29 mouse cellular contexts compared by ENCODE assay signal in genomic region chr6:84315175-84315912, GRCm38 (mm10).
A peak's percentile ranks its signal among the peaks of the same experiment; 100 is the strongest.
DNase-seq lines count a peak whose midpoint lies in the region; ATAC-seq and TF ChIP-seq lines count a peak whose summit lies in the region.
"Had no signal": no experiment of that assay in that cellular context is flagged by ENCODE, and none has a peak within 500 bp of the region (broad histone marks: within the 10 kb centered on the region; RNA-seq: fewer than 3 reads in every experiment).

No protein-coding gene starts in this region.

- no peak for DNase-seq in hindbrain, embryonic 10.5 days (ENCODE audit: low spot score)
- peak; percentile 79 for DNase-seq in limb, embryonic 10.5 days (ENCODE audit: low spot score)
- DNase-seq in embryo, embryonic 10 days (ENCODE audit: low spot score), result no peak
- DNase-seq in ovary, postnatal 36 days (ENCODE audit: low spot score), result no peak
- no peak for DNase-seq in adrenal gland, postnatal 36 days
- no peak for DNase-seq in urinary bladder, adult 18-20 months (ENCODE audit: low spot score in 2 of 2)
- DNase-seq: adrenal gland, adult 8-10 months; cerebellum, adult 9-11 months; gastrocnemius, postnatal 14 days; heart, adult 11 months; kidney, adult 11 months; kidney, postnatal 14 days; liver, postnatal 0 days; lung, postnatal 4 days; midbrain, embryonic 14.5 days; thymus, adult 2 months; thymus, postnatal 36 days had no signal

- H3K4me3 ChIP-seq in hindbrain, embryonic 10.5 days, result no peak overlapping the region
- H3K4me3 ChIP-seq in hindbrain, embryonic 16.5 days (ENCODE audit: low read length), result no peak overlapping the region
- no peak overlapping the region for H3K4me3 ChIP-seq in embryonic fibroblast, embryonic 13.5 days (ENCODE audit: insufficient read depth, low read length)
- H3K4me3 ChIP-seq in limb, embryonic 10.5 days, result peak overlapping the region; percentile 5; the same call in 1 of the 2 replicates
- H3K4me3 ChIP-seq: embryonic facial prominence, embryonic 12.5 days; forebrain, embryonic 10.5 days; forebrain, embryonic 15.5 days; heart, embryonic 10.5 days; heart, embryonic 15.5 days; hindbrain, embryonic 13.5 days; liver, embryonic 12.5 days; neural tube, embryonic 15.5 days had no signal

- no peak for ATAC-seq in hindbrain, embryonic 16.5 days
- ATAC-seq: activated CD4-positive, CD25-positive, alpha-beta regulatory T cell, adult 4 months; forebrain, embryonic 15.5 days; inflammation-experienced regulatory T-cells, adult 6 months; liver, embryonic 12.5 days; liver, postnatal 0 days had no signal

- peaks cover 42% of the 10 kb centered on the region for H3K27me3 ChIP-seq in hindbrain, embryonic 10.5 days (ENCODE audit: insufficient read depth, poor library complexity, severe bottlenecking)
- no peaks in the 10 kb centered on the region for H3K27me3 ChIP-seq in hindbrain, embryonic 16.5 days (replicated peaks; ENCODE audit: control insufficient read depth, insufficient read depth, low read length)
- peaks cover 4% of the 10 kb centered on the region; the same call in 1 of the 2 replicates for H3K27me3 ChIP-seq in limb, embryonic 10.5 days (ENCODE audit: low read depth, poor library complexity, severe bottlenecking)
- H3K27me3 ChIP-seq: embryonic facial prominence, embryonic 12.5 days; forebrain, embryonic 15.5 days had no signal

- WGBS in hindbrain, embryonic 10.5 days, result 81% methylated on average over 8 of the region's 8 CpGs
- WGBS in hindbrain, embryonic 16.5 days, result 85% methylated on average over 8 of the region's 8 CpGs
- WGBS in limb, embryonic 10.5 days, result 61% methylated on average over 8 of the region's 8 CpGs

- H3K9ac ChIP-seq in hindbrain, embryonic 16.5 days (ENCODE audit: low read depth, low read length), result no peak overlapping the region
- H3K9ac ChIP-seq: embryonic facial prominence, embryonic 12.5 days; forebrain, embryonic 15.5 days; heart, embryonic 15.5 days; hindbrain, embryonic 13.5 days; liver, embryonic 12.5 days; liver, postnatal 0 days; neural tube, embryonic 15.5 days had no signal

- TF ChIP-seq POLR2A in embryonic fibroblast, embryonic 13.5 days (IDR thresholded peaks at IDR 0.05; ENCODE audit: low read depth, low read length), result no peak

- H3K4me2 ChIP-seq in hindbrain, embryonic 16.5 days (ENCODE audit: low read length), result no peak overlapping the region
- H3K4me2 ChIP-seq: embryonic facial prominence, embryonic 12.5 days; forebrain, embryonic 15.5 days; heart, embryonic 15.5 days; hindbrain, embryonic 13.5 days; liver, embryonic 12.5 days; neural tube, embryonic 15.5 days had no signal

- H3K27ac ChIP-seq in hindbrain, embryonic 10.5 days, result 0 out of 2 replicates have a peak overlapping the region, but pooled peaks have one; percentile 23
- no peak overlapping the region for H3K27ac ChIP-seq in hindbrain, embryonic 16.5 days (ENCODE audit: low read depth, low read length)
- H3K27ac ChIP-seq in embryonic fibroblast, embryonic 13.5 days (ENCODE audit: insufficient read depth, low read length), result peak overlapping the region; percentile 15; the same call in 1 of the 2 replicates
- peak overlapping the region; percentile 73 for H3K27ac ChIP-seq in limb, embryonic 10.5 days
- H3K27ac ChIP-seq: embryonic facial prominence, embryonic 12.5 days; forebrain, embryonic 10.5 days; forebrain, embryonic 15.5 days; heart, embryonic 10.5 days; heart, embryonic 15.5 days; hindbrain, embryonic 13.5 days; liver, embryonic 12.5 days; neural tube, embryonic 15.5 days had no signal

- H3K36me3 ChIP-seq in hindbrain, embryonic 10.5 days, result no peaks in the 10 kb centered on the region
- H3K36me3 ChIP-seq in hindbrain, embryonic 16.5 days (ENCODE audit: control insufficient read depth, insufficient read depth, low read length), result no peaks in the 10 kb centered on the region
- no peaks in the 10 kb centered on the region for H3K36me3 ChIP-seq in limb, embryonic 10.5 days
- H3K36me3 ChIP-seq: embryonic facial prominence, embryonic 12.5 days; forebrain, embryonic 10.5 days; forebrain, embryonic 15.5 days; heart, embryonic 10.5 days; heart, embryonic 15.5 days; hindbrain, embryonic 13.5 days; liver, embryonic 12.5 days; neural tube, embryonic 15.5 days had no signal

- no peak for TF ChIP-seq CTCF in embryonic fibroblast, embryonic 13.5 days (IDR thresholded peaks at IDR 0.05; ENCODE audit: borderline replicate concordance, insufficient read depth, low read length)

- peaks cover 48% of the 10 kb centered on the region for H3K4me1 ChIP-seq in hindbrain, embryonic 10.5 days (replicated peaks)
- H3K4me1 ChIP-seq in hindbrain, embryonic 16.5 days (ENCODE audit: control insufficient read depth, insufficient read depth, low read depth, low read length), result peaks cover 6% of the 10 kb centered on the region; the same call in 1 of the 2 replicates
- H3K4me1 ChIP-seq in embryonic fibroblast, embryonic 13.5 days (ENCODE audit: control insufficient read depth, insufficient read depth, low read length), result peaks cover 22% of the 10 kb centered on the region
- peaks cover 88% of the 10 kb centered on the region for H3K4me1 ChIP-seq in limb, embryonic 10.5 days
- H3K4me1 ChIP-seq: liver, embryonic 12.5 days had no signal

- no peaks in the 10 kb centered on the region for H3K9me3 ChIP-seq in hindbrain, embryonic 10.5 days
- H3K9me3 ChIP-seq in hindbrain, embryonic 16.5 days (ENCODE audit: control insufficient read depth, low read length), result no peaks in the 10 kb centered on the region
- H3K9me3 ChIP-seq in limb, embryonic 10.5 days (replicated peaks), result no peaks in the 10 kb centered on the region
- H3K9me3 ChIP-seq: embryonic facial prominence, embryonic 12.5 days; forebrain, embryonic 10.5 days; forebrain, embryonic 15.5 days; heart, embryonic 10.5 days; heart, embryonic 15.5 days; hindbrain, embryonic 13.5 days; liver, embryonic 12.5 days; neural tube, embryonic 15.5 days had no signal
